Mouse (Mus musculus): Measurements from ENCODE around the gene Mdga2.

DNA sequence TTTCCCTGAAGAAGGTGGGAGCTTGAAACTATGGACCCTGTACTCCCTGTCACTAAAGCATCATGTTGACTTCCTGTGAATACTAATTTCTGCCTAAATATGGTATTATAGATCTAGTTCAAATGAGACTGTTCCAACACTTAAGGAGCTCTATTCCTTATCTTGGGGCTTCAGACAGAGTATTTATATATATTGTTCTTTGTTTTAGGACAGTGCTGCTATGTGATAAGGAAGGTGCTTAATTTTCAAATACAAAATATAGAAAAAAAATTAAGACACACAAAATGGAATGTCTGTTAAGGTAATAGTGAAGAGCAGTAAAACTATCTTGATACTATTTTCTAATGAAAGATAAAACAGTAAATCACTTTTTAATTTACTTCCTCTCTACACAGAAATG, 517.3 kb downstream of the Mdga2 start:
- TF ChIP-seq GATA1 (IDR thresholded peaks at IDR 0.05; ENCODE audit: borderline replicate concordance, low read length) (no peak), FLI1 (IDR thresholded peaks at IDR 0.05; ENCODE audit: low read length) (no peak)

Data from megakaryocyte, embryonic 14.5 days (primary cell).